Mouse (Mus musculus) MEL (cell line): ENCODE results near the gene Ppif. TPM values are rescaled to one million over a fixed set of nuclear protein-coding genes. Genes with fewer than 3 reads are reported as not detected.

Experiments used
- DNase-seq: peaks from one replicate; pipeline ENCODE4 v3.0.0; 2011; ENCODE audit warnings: low read depth, low spot score
- H3K27ac ChIP-seq: 2 replicates; pipeline ENCODE4 v1.5.1; 2012; ENCODE audit warnings: low read depth, mild to moderate bottlenecking, control low read depth, low read length, moderate library complexity; ENCODE audit not compliant: control insufficient read depth
- H3K27me3 ChIP-seq, 2 experiments: fragments of 150-350 bp in 1 of 2; sonication (generic) in 1 of 2; 2 replicates each; pipeline ENCODE4 v1.6.1; 2012; ENCODE audit warnings: low read length in 2 of 2, mild to moderate bottlenecking in 2 of 2, improper control_type of control experiment in 1 of 2, moderate library complexity in 1 of 2; ENCODE audit not compliant: insufficient read depth in 2 of 2, control insufficient read depth in 1 of 2
- H3K36me3 ChIP-seq, 2 experiments: 2 replicates each; pipeline ENCODE4 v1.6.1; 2012 to 2014; ENCODE audit warnings: low read length in 2 of 2, improper control_type of control experiment in 1 of 2, inconsistent platforms in 1 of 2, mild to moderate bottlenecking in 1 of 2; ENCODE audit not compliant: insufficient read depth in 2 of 2, control insufficient read depth in 1 of 2
- H3K4me1 ChIP-seq, 2 experiments: fragments of 150-350 bp in 1 of 2; sonication (generic) in 1 of 2; 2 replicates each; pipeline ENCODE4 v1.6.1; 2012; ENCODE audit warnings: low read length in 2 of 2, improper control_type of control experiment in 1 of 2, mild to moderate bottlenecking in 1 of 2; ENCODE audit not compliant: insufficient read depth in 2 of 2, control insufficient read depth in 1 of 2
- H3K4me3 ChIP-seq, 2 experiments: fragments of 150-350 bp in 1 of 2; sonication (generic) in 1 of 2; 2 replicates each; pipeline ENCODE4 v1.5.1; 2012; ENCODE audit warnings: low read depth in 2 of 2, low read length in 2 of 2, mild to moderate bottlenecking in 2 of 2, moderate library complexity in 2 of 2, control low read depth in 1 of 2, improper control_type of control experiment in 1 of 2; ENCODE audit not compliant: control insufficient read depth in 1 of 2, insufficient read depth in 1 of 2
- H3K79me2 ChIP-seq: 2 replicates; pipeline ENCODE4 v1.6.1; 2012; ENCODE audit warnings: mild to moderate bottlenecking, low read length, moderate library complexity; ENCODE audit not compliant: control insufficient read depth, poor library complexity, insufficient read depth
- H3K9ac ChIP-seq: 2 replicates; pipeline ENCODE4 v1.6.1; 2012; ENCODE audit warnings: low read depth, mild to moderate bottlenecking, control low read depth, low read length, moderate library complexity; ENCODE audit not compliant: control insufficient read depth, poor library complexity, severe bottlenecking
- H3K9me3 ChIP-seq: fragments of 150-350 bp; sonication (generic); replicated peaks from 2 replicates; pipeline ENCODE4 v1.6.1; 2012; ENCODE audit warnings: mild to moderate bottlenecking, low read length, improper control_type of control experiment, moderate library complexity; ENCODE audit not compliant: insufficient read depth
- BHLHE40 ChIP-seq: IDR thresholded peaks from 2 replicates; pipeline ENCODE4 v1.6.1; 2012; ENCODE audit warnings: low read depth, mild to moderate bottlenecking, inconsistent platforms, low read length, improper control_type of control experiment, borderline replicate concordance
- CTCF ChIP-seq, 3 experiments: IDR thresholded peaks in 2 of 3; conservative IDR thresholded peaks in 1 of 3; 2 replicates each; pipeline ENCODE4 v1.5.1; 2011 to 2012; ENCODE audit warnings: low read length in 3 of 3, low read depth in 2 of 3, mild to moderate bottlenecking in 2 of 3, improper control_type of control experiment in 1 of 3, inconsistent platforms in 1 of 3, mixed read lengths in 1 of 3, moderate library complexity in 1 of 3; ENCODE audit not compliant: control insufficient read depth in 1 of 3, insufficient read depth in 1 of 3, poor library complexity in 1 of 3, severe bottlenecking in 1 of 3
- ELF1 ChIP-seq: IDR thresholded peaks from 2 replicates; pipeline ENCODE4 v1.6.1; 2014; ENCODE audit warnings: low read depth, mild to moderate bottlenecking, inconsistent platforms, low read length, improper control_type of control experiment, moderate library complexity
- HCFC1 ChIP-seq: IDR thresholded peaks from 2 replicates; pipeline ENCODE4 v1.6.1; 2012; ENCODE audit warnings: low read depth, mild to moderate bottlenecking, inconsistent platforms, low read length, improper control_type of control experiment, moderate library complexity
- MAZ ChIP-seq: IDR thresholded peaks from 2 replicates; pipeline ENCODE4 v1.6.1; 2012; ENCODE audit warnings: low read depth, mild to moderate bottlenecking, inconsistent platforms, low read length, improper control_type of control experiment
- MYB ChIP-seq: IDR thresholded peaks from 2 replicates; pipeline ENCODE4 v1.6.1; 2011; ENCODE audit warnings: mild to moderate bottlenecking, low read depth, low read length, improper control_type of control experiment
- MYC ChIP-seq: IDR thresholded peaks from 2 replicates; pipeline ENCODE4 v1.6.1; 2011; ENCODE audit warnings: low read depth, mild to moderate bottlenecking, low read length, improper control_type of control experiment, moderate library complexity
- NELFE ChIP-seq: IDR thresholded peaks from 2 replicates; pipeline ENCODE4 v1.6.1; 2011; ENCODE audit warnings: low read depth, low read length, improper control_type of control experiment
- TCF12 ChIP-seq: IDR thresholded peaks from 2 replicates; pipeline ENCODE4 v1.6.1; 2014; ENCODE audit warnings: low read depth, mild to moderate bottlenecking, inconsistent platforms, low read length, improper control_type of control experiment, moderate library complexity
- USF2 ChIP-seq, 2 experiments: IDR thresholded peaks; 2 replicates each; pipeline ENCODE4 v1.6.1; 2011 to 2012; ENCODE audit warnings: improper control_type of control experiment in 2 of 2, low read length in 2 of 2, borderline replicate concordance in 1 of 2, inconsistent platforms in 1 of 2, low read depth in 1 of 2, mild to moderate bottlenecking in 1 of 2; ENCODE audit not compliant: insufficient read depth in 1 of 2
- ZMIZ1 ChIP-seq: IDR thresholded peaks from 2 replicates; pipeline ENCODE4 v1.6.1; 2012; ENCODE audit warnings: low read depth, mild to moderate bottlenecking, inconsistent platforms, low read length, improper control_type of control experiment, moderate library complexity
- polyA plus RNA-seq, 2 experiments: library from polyadenylated mRNA; stranded (reverse) in 1 of 2; unstranded in 1 of 2; fragments of >175 nt in 1 of 2; fragments of >200 nt in 1 of 2; gene quantifications; 2 replicates each; pipeline versions ENCODE4 v1.2.1 to v1.2.4; 2012; ENCODE audit warnings: low replicate concordance in 2 of 2, low read depth in 1 of 2; ENCODE audit not compliant: insufficient read length in 2 of 2, insufficient read depth in 1 of 2, missing spikeins in 1 of 2
- total RNA-seq: library from RNA; depleted of rRNA; stranded (reverse); fragments of 300-350 nt; gene quantifications from 2 replicates; pipeline ENCODE4 v1.2.3, GENCODE M21; 2012

Ppif gene
- total and polyA plus RNA-seq, 3 experiments = 71.0 to 128 (median 127) TPM

- no peaks in the 10 kb centered on the region for H3K9me3 ChIP-seq
- H3K27ac ChIP-seq = no peak overlapping the region
- no peaks in the 10 kb centered on the region for H3K36me3 ChIP-seq
- no peak overlapping the region for H3K9ac ChIP-seq
- no peak for DNase-seq
- no peaks in the 10 kb centered on the region for H3K27me3 ChIP-seq
- TF ChIP-seq CTCF (IDR thresholded peaks at IDR 0.05 in 2 of 3, conservative IDR thresholded peaks at IDR 0.05 in 1 of 3; ENCODE audit: control insufficient read depth in 1 of 3, insufficient read depth in 1 of 3, low read depth in 2 of 3, low read length in 3 of 3, poor library complexity in 1 of 3, severe bottlenecking in 1 of 3) = no peak
- no peak for TF ChIP-seq NELFE
- TF ChIP-seq BHLHE40 = no peak
- TF ChIP-seq MYB = no peak
- no peaks in the 10 kb centered on the region for H3K4me1 ChIP-seq
- H3K79me2 ChIP-seq = no peaks in the 10 kb centered on the region
- no peak overlapping the region for H3K4me3 ChIP-seq
Measured at GRCm38 (mm10) chr14:25745365-25746184, 51.6 kb downstream of the Ppif start.

GRCm38 (mm10) chr14:25746371-25746770 is 52.4 kb downstream of the Ppif start:
- Histone ChIP-seq H3K36me3 (no peaks in the 10 kb centered on the region), H3K27me3 (no peaks in the 10 kb centered on the region), H3K9me3 (no peaks in the 10 kb centered on the region), H3K4me1 (no peaks in the 10 kb centered on the region), H3K4me3 (no peak overlapping the region), H3K9ac (no peak overlapping the region), H3K79me2 (no peaks in the 10 kb centered on the region), H3K27ac (no peak overlapping the region)
- no peak for DNase-seq
- TF ChIP-seq MYC (no peak), MYB (no peak), ELF1 (no peak), MAZ (no peak), USF2 (IDR thresholded peaks at IDR 0.05; ENCODE audit: borderline replicate concordance in 1 of 2, insufficient read depth in 1 of 2, low read depth in 1 of 2, low read length in 2 of 2) (no peak), TCF12 (no peak), ZMIZ1 (no peak)
- TF ChIP-seq, all 39 proteins: peak for 0

- no peaks in the 10 kb centered on the region for H3K4me1 ChIP-seq
- H3K4me3 ChIP-seq = no peak overlapping the region
- no peak overlapping the region for H3K9ac ChIP-seq
- DNase-seq = no peak
- H3K9me3 ChIP-seq = no peaks in the 10 kb centered on the region
- H3K36me3 ChIP-seq = no peaks in the 10 kb centered on the region
- no peaks in the 10 kb centered on the region for H3K27me3 ChIP-seq
- TF ChIP-seq HCFC1 (no peak), MAZ (no peak)
- H3K79me2 ChIP-seq = no peaks in the 10 kb centered on the region
- no peak overlapping the region for H3K27ac ChIP-seq
Measured at GRCm38 (mm10) chr14:25746971-25747945, 53.3 kb downstream of the Ppif start.
